Mouse (Mus musculus): ENCODE results near the gene Gbgt1. TPM values are rescaled to one million over a fixed set of nuclear protein-coding genes. Genes with fewer than 3 reads are reported as not detected.
A peak's percentile ranks its signal among the peaks of the same experiment; 100 is the strongest.
"Not testable (repeated sequence)": the region's sequence is repeated elsewhere in the genome, so short reads cannot be mapped to it uniquely, and the experiment has no call there.

The Gbgt1 gene
- total RNA-seq, 2 experiments from 2014 or later = 1.4 to 2.1 TPM

GRCm38 (mm10) chr2:28498431-28498830 lies 1.7 kb downstream of the Gbgt1 start:
- no peak for DNase-seq (ENCODE audit: low spot score in 2 of 2)

- DNase-seq (ENCODE audit: low spot score in 2 of 2) = no peak
Observed at GRCm38 (mm10) chr2:28502987-28503386, 6.3 kb downstream of the Gbgt1 start.

GRCm38 (mm10) chr2:28504676-28505075 lies 8.0 kb downstream of the Gbgt1 start:
- no peak for DNase-seq (ENCODE audit: low spot score in 2 of 2)

GRCm38 (mm10) chr2:28505795-28506194 lies 9.1 kb downstream of the Gbgt1 start, which contains the start of gene Gm10134:
Gene Gm10134, plus strand, starts transcription at chr2:28506095.
- no peak for DNase-seq (ENCODE audit: low spot score in 2 of 2)

GRCm38 (mm10) chr2:28506291-28506690 lies 9.6 kb downstream of the Gbgt1 start:
- DNase-seq (ENCODE audit: low spot score in 2 of 2) = no peak

GRCm38 (mm10) chr2:28511600-28511999 lies 14.9 kb downstream of the Gbgt1 start:
- not testable (repeated sequence) for DNase-seq (ENCODE audit: low spot score in 2 of 2)

- DNase-seq (ENCODE audit: low spot score in 2 of 2) = peak in 1 of 2 experiments; percentile 29
Observed at GRCm38 (mm10) chr2:28512798-28513401, 16.2 kb downstream of the Gbgt1 start, which contains the start of gene Ralgds. Gene Ralgds, plus strand, starts transcription at chr2:28513125.

- peak in 1 of 2 experiments; percentile 34 for DNase-seq (ENCODE audit: low spot score in 2 of 2)
Observed at GRCm38 (mm10) chr2:28513431-28514370, 17.0 kb downstream of the Gbgt1 start.

- DNase-seq (ENCODE audit: low spot score in 2 of 2) = peak; percentile 85 to 90
Observed at GRCm38 (mm10) chr2:28514489-28514888, 17.8 kb downstream of the Gbgt1 start.

GRCm38 (mm10) chr2:28517206-28517909 lies 20.7 kb downstream of the Gbgt1 start:
- peak; percentile 58 to 59 for DNase-seq (ENCODE audit: low spot score in 2 of 2)

- DNase-seq (ENCODE audit: low spot score in 2 of 2) = peak; percentile 58 to 64
Observed at GRCm38 (mm10) chr2:28518231-28518630, 21.5 kb downstream of the Gbgt1 start.

GRCm38 (mm10) chr2:28520581-28520980 lies 23.9 kb downstream of the Gbgt1 start:
- DNase-seq (ENCODE audit: low spot score in 2 of 2) = peak in 1 of 2 experiments; percentile 16

GRCm38 (mm10) chr2:28521571-28522151 lies 25.0 kb downstream of the Gbgt1 start:
- DNase-seq (ENCODE audit: low spot score in 2 of 2) = peak; percentile 54 to 82

GRCm38 (mm10) chr2:28522166-28522565 lies 25.5 kb downstream of the Gbgt1 start:
- DNase-seq (ENCODE audit: low spot score in 2 of 2) = peak in 1 of 2 experiments; percentile 6

- peak; percentile 85 to 93 for DNase-seq (ENCODE audit: low spot score in 2 of 2)
Observed at GRCm38 (mm10) chr2:28523643-28524117, 27.0 kb downstream of the Gbgt1 start.

- peak in 1 of 2 experiments; percentile 0 for DNase-seq (ENCODE audit: low spot score in 2 of 2)
Observed at GRCm38 (mm10) chr2:28524406-28524805, 27.7 kb downstream of the Gbgt1 start.

- no peak for DNase-seq (ENCODE audit: low spot score in 2 of 2)
Observed at GRCm38 (mm10) chr2:28525219-28525942, 28.7 kb downstream of the Gbgt1 start.

GRCm38 (mm10) chr2:28525943-28526876 lies 29.5 kb downstream of the Gbgt1 start:
- DNase-seq (ENCODE audit: low spot score in 2 of 2) = no peak

Measured in layer of hippocampus, postnatal 14 days (tissue).